Mouse (Mus musculus): Measurements from ENCODE around the gene Top2b.
A peak's percentile ranks its signal among the peaks of the same experiment; 100 is the strongest.

The Top2b gene

DNA sequence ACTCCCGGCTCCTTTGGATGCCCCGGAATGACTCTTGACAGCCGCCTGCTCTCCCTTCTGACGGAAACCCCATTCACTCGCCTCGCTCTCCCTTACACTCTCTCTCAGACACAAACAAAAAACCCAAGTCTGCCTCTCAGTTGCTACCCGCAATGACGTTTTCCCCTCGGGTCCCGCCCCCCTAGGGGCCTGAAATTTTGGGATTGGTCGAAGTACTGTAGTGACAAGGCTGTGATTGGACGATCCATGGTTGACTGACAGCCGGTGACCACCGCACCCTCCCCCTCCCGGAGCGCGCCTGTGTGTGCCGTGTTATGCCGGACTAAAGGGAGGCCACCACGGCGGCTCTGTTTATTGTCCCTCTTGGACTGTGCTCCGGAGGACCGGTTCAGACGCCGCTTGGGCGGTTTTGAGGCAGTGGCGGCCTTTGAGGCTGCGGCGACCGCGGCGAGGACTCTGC is at the start of gene Top2b:
Top2b (plus strand) TSS at position 302 of the 460 bp plus-strand sequence.
- peak; percentile 96 for DNase-seq (ENCODE audit: extremely low spot score, low read depth, low spot score)

DNA sequence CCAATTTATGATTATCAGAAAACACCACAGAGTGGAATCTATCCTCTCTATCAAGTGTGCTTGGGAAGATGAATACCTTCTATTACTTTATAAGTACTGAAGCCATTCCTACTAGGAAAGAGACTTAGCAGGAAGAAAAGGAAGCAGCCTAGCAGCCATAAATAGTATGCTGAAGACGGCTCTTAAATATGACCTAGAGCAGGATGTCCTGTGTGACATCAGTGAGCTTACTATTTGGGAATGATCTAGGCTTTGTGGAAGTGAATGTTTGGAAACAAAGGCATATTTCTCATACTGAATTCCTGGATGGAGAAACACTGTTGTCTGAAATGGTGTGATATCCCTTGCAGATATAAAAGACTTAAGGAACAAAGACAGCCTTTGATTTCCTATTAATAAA is 48.3 kb upstream of the Top2b start:
- DNase-seq (ENCODE audit: extremely low spot score, low read depth, low spot score), result no peak

DNA sequence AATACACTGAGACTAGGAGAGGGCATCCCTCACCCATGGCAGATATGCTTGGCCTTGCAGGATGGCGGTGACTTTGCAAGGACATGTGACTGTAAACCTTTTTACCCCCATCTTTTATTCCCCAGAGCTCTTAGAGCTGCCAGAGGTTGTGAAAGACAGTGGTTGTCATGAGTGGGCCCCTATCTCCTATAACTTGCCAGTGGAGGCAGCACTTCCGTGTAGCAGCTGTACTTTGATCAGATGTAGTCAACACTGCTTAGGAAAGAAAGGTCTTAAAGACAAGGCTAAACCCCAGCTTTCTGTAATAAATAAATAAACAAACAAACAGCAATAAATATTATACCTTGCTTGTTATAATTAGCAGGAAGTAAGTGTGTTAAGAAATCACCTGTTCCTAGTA is 45.2 kb upstream of the Top2b start:
- DNase-seq (ENCODE audit: extremely low spot score, low read depth, low spot score), result no peak

DNA sequence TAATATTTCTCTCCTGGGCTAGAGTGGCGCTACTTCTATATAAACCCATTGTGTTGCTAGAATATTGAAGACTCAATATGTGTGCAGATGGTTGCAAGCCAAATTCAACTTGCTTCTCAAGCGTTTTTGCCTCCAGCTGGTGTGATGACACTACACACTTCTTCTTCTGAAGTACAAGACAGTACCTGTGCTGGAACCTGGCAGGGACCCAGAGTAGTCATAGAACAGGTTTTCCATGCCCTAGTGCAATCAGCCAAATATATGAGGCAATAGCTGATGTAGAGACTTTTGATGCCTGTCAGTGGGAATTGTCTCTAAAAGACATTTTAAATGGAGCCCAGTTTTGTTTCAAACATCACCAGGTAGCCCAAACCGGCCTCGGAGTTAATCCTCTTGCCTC is 40.6 kb upstream of the Top2b start:
- DNase-seq (ENCODE audit: extremely low spot score, low read depth, low spot score), result no peak

DNA sequence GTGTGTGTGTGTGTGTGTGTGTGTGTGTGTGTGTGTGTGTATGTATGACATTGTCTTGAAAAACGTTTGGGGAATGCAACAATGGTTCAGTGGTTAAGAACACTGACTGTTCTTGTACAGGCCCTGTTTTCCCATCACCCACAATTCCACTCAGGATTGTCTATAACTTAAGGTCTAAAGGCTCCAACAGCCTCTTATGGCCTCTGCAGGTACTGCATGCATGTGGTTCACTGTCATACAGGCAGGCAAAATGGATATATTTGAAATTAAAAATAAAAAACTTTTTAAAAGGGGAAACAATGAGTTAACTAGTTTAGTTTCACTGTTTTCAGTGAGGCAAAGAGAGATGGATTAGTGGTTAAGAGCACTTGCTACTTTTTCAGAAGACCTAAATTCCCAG is 39.8 kb upstream of the Top2b start:
- no peak for DNase-seq (ENCODE audit: extremely low spot score, low read depth, low spot score)

DNA sequence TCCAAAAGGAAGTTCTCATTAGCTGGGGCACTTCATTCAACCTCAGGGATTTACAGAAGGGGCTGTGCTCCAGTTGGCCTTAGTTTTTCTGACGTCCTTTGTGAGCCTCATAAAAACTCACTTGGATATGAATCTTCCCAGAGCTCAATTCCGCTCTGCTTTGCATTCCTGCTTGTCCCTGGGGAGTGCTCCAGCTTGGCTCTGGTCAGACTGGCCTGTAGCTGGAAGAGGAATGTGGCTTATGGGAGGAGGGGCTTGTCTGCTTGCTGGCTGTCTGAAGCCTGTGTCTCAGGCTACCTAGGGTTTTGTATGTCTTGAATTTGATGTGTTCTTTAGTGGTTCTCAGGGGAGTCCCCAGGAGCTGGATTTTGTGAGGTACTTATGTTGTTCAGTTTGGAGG is 36.4 kb upstream of the Top2b start:
- DNase-seq (ENCODE audit: extremely low spot score, low read depth, low spot score), result peak; percentile 66

DNA sequence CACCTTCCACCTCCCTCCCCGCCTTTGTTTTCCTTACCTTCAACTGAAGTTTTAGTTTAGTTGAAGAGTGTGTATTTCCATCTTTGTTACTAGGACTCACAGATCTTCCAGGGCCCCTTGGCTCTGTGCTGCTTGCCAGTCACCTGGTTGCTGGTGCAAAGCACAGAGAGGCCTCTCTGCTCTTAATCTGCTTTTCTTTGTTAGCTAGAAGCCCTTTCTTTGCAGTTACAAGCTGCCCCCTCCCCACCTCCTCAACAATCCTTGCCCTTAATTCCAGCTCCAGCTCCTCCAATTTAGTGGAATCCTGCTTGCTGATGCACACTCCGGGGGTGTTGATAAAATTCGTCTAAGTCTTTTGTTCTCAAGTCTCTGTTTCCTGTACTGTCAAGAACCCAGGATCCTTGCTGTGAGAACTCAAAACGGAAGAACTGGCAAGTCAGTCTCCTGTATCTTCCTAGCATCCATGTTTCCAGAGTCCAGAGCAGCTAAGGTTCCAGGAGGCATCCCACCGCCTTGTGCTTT is 36.0 kb upstream of the Top2b start:
- no peak for DNase-seq (ENCODE audit: extremely low spot score, low read depth, low spot score)

DNA sequence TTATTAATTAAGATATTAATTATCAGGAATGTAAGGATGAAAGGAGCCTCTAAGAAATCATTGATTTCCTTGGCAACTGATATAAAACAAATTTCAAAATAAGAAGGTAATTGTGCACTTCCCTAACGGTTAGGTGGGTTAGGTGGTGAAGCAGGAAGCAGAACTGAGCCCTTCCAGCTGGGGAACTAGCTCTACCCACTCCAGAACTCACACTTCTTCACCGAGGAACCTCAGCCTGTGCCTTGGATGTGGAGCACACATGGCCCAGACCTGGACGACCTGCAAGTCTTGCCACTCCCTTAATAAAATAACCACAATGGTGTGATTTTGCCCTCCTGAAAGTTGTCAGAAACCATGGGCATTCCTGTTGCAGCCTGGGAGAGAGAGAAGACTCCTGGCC is 35.2 kb upstream of the Top2b start:
- no peak for DNase-seq (ENCODE audit: extremely low spot score, low read depth, low spot score)

DNA sequence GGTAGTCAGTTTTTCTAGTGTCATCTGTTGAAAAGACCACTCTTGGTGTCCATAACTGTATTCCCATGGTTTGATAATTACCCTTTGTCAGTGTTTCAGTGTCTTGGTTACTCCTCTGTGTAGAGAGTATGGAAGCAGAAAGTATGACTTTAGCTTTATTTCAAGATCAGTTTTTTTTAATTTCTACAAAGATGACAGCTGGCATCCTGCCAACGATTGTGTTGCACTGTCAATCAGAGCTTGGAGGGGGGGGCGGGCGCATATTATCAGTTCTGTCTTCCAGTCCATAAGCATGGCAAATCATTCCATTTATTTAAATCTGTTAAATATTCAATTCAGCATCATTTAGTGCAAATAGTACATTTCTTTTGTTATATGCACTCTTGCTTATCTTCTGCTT is 30.7 kb upstream of the Top2b start:
- no peak for DNase-seq (ENCODE audit: extremely low spot score, low read depth, low spot score)

DNA sequence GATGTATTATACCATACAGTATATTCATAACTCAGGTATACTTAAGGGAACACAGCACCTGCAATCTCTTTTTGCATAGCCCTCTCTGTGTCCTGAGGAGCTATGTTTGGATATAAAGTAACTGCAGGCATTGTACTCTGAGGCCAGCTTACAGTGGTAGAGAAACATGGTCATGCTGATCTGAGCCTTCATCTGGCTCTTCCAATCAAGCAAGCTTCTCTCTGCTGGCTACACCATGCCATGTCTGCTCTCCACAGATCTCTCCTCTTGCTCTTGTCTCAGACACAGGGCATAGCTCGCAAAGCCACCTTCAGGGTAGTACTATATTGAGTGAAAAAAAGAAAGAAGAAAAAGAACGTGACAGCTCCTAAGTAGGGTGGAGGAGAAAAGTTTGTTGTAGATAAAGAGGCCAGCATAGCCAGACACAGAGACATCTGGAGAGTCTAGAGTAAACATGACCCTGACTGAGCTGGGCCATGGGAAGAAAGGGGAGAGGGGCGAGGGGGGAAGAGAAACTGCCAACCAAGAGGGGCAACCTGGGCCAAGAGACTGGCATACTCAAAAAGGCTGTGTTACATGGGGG is 29.1 kb upstream of the Top2b start:
- no peak for DNase-seq (ENCODE audit: extremely low spot score, low read depth, low spot score)

DNA sequence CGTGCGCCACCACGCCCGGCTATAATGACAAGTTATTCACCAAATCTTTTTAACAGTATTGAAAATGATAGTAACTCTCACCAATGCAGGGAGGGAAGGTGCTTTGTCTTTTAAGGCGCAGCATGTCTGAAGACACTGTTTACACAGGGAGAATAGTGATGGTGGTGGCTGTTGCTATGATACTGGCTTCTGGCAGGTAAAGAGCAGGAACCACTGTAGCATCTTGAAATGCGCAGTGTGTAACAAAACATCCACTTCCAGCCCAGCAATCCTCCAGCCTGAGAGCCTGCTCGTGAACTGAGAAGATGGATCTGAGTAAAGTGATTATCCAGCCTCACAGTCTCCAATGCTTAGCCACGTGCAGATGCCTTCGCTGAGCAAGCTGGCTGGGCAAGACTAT is 17.5 kb upstream of the Top2b start:
- no peak for DNase-seq (ENCODE audit: extremely low spot score, low read depth, low spot score)

DNA sequence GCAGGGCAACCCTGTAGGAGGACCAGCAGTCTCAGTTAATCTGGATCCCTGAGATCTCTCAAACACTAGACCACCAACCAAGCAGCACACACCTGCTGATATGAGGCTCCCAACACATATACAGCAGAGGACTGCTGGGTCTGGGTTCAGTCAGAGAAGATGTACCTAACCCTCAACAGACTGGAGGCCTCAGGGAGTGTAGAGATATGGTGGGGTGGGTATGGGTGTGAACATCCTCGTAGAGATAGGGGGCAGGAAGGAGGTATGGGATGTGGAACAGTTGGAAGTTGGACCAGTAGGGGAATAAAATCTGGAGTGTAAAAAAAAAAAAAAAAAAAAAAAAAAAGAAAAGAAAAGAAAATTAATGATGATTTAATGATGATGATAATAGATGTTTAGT is 5.3 kb upstream of the Top2b start:
- no peak for DNase-seq (ENCODE audit: extremely low spot score, low read depth, low spot score)

DNA sequence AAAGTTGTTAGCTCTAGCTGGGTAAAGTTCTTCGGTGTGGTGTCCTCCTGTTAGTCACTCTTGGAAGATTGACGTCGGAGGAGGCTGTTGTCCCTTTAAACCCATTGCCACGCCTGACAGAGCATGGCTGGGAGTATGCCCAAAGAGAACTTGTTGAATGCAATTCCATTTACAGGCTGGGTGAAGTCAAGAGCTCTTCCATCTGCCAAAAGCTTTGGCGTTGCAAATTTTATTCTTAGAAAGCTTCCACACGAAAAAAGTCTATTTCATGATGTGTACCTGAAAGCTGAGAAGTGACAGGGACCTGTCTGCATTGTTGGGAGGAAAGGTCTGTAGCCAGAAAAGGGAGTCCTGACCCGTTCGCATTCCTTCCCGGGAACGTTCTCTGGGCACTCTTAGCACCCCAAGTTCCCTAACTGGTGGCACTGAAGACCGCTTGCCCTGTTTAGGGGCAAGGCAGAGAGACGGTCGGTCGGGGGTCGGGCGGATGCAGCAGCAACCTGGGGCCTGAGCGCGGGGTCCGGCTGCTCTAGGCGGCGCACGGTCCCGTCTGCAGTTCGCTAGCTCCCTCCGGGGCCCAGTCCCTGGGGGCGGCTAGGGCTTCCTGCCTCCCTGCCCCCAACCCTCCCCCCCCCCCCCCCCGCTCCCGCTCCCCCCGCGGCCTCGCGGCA is 683 bp upstream of the Top2b start:
- no peak for DNase-seq (ENCODE audit: extremely low spot score, low read depth, low spot score)

DNA sequence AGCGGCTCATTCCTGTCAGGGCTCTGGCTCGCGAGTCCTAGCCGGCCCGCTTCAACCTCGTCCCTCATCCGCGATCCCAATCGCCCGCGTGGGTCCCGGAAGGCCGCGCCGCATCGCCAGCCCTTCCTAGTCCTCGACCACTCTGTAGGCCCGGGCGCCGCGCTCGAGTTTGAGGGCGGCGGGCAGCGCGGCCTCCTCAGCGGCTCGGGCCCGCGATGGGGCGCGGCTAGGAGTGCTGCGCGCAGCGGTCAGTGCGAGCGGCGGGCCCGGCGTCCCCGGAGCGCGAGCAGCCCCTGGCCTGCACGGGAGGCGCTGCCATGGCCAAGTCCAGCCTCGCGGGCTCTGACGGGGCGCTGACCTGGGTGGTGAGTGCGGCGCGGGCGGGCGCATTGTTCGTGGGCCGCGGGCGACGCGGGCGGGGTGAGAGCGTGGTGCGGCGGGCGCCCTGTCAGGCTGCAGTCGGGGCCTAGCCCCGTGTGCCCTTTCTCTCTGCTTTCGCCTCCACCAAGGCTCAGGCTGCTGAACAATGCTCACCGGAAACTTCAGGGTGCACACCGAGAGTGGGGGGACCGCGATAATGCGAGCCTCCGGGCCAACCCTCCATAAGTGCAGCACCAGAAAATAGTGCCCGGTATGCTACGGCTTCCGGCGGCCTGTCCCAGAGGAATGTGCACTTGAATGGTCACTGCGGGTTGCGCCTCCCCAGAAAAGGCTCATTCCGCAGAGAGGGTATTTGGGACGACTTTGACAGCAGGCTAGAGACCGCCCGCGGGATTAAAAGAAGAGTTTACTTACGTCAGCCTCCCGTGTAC is 589 bp downstream of the Top2b start:
- no peak for DNase-seq (ENCODE audit: extremely low spot score, low read depth, low spot score)

DNA sequence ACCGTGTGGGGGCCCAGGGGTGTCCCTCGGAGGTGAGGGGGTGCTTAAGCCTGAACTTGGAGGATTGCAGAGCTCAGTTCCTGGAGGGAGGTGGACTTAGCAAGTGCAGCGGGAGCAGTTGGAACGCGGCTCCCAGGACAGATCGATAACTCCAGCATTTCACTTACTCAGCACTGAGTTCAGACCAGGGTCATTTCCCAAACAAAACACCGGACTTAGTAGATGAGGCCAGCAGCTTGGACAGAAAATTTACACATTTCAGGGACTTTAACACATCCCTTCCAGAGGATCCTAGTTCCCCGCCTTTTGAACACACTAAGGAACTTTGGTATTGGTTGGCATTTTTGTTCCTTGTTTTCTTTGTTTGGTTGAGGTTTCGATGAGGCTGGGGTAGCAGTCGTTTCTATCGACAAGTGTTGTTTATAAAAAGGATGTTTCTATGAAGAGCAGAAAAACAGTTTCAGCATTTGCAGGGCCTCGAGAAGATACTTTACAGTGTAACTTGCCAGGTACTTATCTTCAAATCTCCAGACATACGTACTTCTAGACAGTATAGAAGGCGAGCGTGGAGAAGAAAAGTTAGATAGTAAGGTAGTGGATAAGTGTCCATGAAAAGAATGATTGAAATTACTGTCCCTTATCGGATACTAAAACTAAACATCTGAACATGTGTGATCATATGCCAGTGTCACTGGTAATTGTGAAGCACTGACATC is 1.4 kb downstream of the Top2b start:
- no peak for DNase-seq (ENCODE audit: extremely low spot score, low read depth, low spot score)

DNA sequence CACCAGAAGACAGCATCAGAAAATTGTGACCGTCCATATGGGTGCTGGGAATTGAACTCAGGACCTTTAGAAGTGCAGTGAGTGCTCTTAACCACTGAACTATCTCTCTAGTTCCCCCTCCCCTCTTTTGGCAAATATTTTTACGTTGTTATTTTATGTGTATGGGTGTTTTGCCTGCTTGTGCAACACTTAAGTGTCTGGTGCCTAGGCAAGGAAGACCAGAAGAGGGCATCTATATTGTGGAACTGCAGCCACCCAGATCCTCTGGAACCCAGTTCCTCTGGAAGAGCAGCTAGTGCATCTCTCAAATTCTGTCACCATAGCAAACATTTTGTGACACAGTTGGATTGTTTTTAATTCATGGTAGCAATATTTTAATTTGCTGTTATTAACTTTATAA is 2.0 kb downstream of the Top2b start:
- DNase-seq (ENCODE audit: extremely low spot score, low read depth, low spot score), result no peak

DNA sequence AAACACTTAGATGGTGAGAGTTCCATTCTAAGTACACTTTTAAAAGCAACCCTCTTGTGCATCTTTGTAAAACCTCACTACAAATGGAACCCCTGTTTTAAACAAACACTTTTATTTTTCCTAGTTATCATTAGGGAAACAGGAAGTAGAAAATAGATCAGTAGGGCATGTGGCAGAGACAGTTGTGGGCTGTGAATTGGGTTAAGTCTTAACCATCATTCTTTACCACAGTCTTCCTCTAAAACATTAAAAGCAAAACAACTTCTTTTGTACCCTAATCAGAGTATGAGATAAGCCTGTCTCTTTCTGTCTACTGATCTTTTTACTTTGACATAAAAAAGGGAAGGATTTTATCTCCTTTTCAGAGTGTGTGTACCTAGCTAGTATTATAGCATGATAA is 7.8 kb downstream of the Top2b start:
- DNase-seq (ENCODE audit: extremely low spot score, low read depth, low spot score), result no peak

DNA sequence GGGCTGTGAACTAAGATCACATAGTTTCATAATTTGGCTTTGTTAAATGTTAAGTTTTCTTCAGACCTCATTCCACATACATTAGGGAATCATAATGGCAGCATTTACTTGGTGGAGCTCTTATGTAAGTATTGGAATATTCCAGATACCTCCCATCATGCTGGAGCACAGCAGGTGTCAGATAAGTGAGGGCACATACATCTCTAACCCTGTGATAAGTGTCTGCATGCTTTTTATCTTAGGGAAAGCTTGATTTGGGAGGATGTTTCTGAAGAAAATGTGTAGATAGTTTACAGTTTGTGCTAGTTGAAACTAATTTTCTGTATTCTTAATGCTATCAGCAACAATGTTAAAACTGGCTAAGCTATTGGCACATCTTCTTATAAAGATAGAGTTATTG is 8.2 kb downstream of the Top2b start:
- DNase-seq (ENCODE audit: extremely low spot score, low read depth, low spot score), result no peak

DNA sequence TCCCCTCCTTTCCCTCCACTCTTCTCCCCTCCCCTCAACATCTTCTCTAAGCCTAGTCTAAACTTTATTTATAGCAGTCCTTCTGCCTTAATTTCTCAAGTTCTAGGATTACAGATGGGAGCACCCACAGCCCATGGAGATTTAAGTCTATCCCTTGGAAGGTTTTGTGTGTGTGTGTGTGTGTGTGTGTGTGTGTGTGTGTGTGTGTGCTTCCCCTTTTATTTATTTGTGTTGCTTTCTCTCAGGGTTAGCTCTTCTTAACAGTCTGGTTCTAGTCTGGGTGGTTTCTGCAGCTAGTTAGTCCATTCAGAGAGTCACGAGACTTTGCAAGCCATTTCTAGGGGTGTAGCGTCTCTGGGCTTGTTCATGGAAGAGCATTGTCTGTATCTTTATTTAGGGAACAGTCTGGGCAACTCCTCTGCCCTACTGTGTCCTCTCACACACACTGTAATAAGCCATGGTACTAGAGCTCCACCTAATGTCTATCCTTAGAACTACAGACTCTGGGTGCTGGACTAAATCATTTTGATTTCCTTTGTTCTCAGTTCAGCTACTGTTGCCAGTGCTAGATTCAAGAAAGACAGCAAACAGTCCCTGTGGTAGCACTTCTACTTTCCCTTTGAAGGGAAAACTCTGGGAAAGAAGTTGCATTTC is 15.1 kb downstream of the Top2b start:
- DNase-seq (ENCODE audit: extremely low spot score, low read depth, low spot score), result peak; percentile 74

DNA sequence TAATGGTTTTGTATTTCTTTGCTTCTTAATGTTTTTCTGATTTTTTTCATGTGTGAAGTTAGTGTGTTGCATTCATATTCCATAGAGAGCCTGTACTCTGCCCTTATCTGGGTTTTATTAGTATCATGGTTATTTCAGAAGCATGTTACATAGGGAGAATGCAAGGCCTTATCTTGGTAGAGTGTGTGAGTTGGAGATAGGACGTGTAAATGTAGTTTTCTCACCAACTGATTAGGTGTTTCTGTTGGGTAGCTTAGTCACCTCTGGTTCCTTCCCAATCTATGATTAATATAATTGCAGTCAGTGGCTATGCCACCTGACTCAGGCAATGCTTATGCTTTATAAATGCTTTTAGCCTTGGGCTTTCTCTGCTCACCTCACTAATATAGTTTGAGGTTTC is 19.8 kb downstream of the Top2b start:
- no peak for DNase-seq (ENCODE audit: extremely low spot score, low read depth, low spot score)

DNA sequence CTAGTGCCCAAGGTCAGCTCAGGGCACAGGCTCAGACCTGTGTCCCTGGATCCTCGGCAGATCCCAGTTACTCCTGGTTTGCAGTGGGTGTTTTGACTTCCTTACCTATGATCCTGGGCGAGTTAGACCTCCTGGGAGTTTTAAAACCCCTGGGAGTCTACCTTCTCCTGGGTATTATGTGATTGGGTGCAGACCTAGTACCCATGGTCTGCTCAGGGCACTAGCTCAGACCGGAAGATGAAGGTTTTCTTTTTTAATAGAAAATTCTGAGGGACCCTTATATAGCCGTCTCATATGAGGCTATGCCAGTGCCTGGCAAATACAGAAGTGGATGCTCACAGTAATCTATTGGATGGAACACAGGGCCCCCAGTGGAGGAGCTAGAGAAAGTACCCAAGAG is 40.2 kb downstream of the Top2b start:
- DNase-seq (ENCODE audit: extremely low spot score, low read depth, low spot score), result no peak

All from hindlimb bud, embryonic 11.5 days (tissue).